Mouse (Mus musculus) bone marrow macrophage, adult 2 months (primary cell): ENCODE measurements at regions not wholly inside any gene's neighbourhood (a gene's known extent, or its start where the extent isn't known, plus 50 kb on each side); places are given as distances from the start of the nearest gene placed in this dataset.

Experiments used
- CTCF ChIP-seq: IDR thresholded peaks from 2 replicates; pipeline ENCODE4 v1.5.1; 2012; ENCODE audit warnings: low read depth, mild to moderate bottlenecking, low read length, moderate library complexity
- POLR2A ChIP-seq: IDR thresholded peaks from 2 replicates; pipeline ENCODE4 v1.6.1; 2012; ENCODE audit warnings: mild to moderate bottlenecking, low read depth, low read length, borderline replicate concordance

DNA sequence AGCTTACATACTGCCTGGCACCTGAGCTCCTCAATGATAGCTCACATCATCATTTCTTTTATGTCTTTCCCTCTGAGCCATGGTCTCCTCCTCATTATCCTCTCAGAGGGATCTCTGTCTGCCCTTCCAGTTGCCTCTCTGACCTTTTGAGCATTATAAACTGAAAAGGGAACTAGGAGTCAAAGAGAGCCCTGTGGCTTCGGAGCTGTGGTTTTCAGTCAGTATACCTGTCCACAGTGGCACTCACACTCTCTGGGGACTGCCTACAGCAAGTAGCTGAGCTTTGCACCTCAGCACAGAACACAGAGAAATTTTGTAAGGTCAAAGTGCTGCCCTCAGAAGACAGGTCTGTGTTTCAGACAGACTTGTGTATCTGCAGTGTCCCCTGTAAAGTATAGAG is 538.7 kb downstream of the Ebf1 start:
- TF ChIP-seq POLR2A (no peak), CTCF (no peak)
